Mouse (Mus musculus): ENCODE measurements at regions not wholly inside any gene's neighbourhood (a gene's known extent, or its start where the extent isn't known, plus 50 kb on each side); places are given as distances from the start of the nearest gene placed in this dataset.
"Not testable (repeated sequence)": the region's sequence is repeated elsewhere in the genome, so short reads cannot be mapped to it uniquely, and the experiment has no call there.

DNA sequence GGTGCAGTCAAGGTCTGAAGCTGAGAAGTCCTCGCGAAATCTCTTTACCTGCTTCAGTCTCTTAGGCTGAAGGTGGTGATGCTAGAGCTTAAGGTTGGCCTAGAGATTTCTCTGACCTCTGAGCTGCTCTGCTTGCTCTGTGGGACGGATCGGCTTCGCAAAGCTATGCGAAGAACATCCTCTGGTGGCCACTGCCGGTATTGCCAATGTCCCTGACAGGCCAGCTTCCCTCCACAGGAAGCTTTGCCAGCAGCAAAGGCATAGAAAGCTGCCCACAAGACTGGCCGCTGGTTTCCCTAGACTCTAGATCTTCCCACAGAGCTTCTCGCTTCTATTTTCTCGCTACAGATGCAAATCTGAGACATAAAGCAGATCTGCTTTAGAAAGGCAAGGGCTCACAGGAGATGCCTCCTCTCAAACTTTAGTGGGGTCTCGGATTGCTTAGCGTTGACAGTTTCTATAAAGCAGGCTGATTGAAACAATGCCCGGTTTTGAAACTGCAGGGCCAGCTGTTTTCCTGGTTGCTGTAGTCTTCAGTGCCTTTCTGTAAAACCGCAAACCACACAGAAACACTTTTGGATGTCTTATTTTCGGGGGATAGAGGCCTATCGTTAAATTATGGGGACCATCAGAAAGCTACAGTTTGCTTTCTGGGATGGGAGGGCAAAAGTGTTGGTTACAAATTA, 153.7 kb downstream of the Car8 start:
- DNase-seq (ENCODE audit: low spot score in 2 of 2): peak; percentile 27

GRCm38 (mm10) chr4:8079349-8079748, 159.5 kb downstream of the Car8 start:
- no peak for DNase-seq (ENCODE audit: low spot score in 2 of 2)

- no peak for DNase-seq (ENCODE audit: low spot score in 2 of 2)
These were observed 165.8 kb downstream of the Car8 start for GRCm38 (mm10) chr4:8072989-8073573.

DNA sequence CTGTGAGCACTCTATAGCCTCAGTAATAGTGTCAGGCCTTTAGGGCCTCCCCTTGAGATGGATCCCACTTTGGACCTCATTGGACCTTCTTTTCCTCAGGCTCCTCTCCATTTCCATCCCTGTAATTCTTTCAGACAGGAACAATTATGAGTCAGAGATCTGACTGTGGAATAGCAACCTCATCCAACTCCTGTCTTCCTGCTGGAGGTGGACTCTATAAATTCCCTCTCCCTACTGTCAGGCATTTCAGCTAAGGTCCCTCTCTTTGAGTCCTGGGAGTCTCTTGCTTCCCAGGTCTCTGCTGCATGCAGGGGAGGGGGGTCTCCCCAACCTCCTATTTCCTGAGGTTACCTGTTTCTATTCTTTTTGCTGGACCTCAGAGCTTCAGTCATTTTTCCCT, 168.1 kb downstream of the Car8 start:
- DNase-seq (ENCODE audit: low spot score in 2 of 2): not testable (repeated sequence)

- DNase-seq (ENCODE audit: low spot score in 2 of 2): no peak
These were observed 170.8 kb downstream of the Car8 start for GRCm38 (mm10) chr4:8068086-8068485.

- DNase-seq (ENCODE audit: low spot score in 2 of 2): no peak
These were observed 197.1 kb downstream of the Car8 start for GRCm38 (mm10) chr4:8041776-8042175.

DNA sequence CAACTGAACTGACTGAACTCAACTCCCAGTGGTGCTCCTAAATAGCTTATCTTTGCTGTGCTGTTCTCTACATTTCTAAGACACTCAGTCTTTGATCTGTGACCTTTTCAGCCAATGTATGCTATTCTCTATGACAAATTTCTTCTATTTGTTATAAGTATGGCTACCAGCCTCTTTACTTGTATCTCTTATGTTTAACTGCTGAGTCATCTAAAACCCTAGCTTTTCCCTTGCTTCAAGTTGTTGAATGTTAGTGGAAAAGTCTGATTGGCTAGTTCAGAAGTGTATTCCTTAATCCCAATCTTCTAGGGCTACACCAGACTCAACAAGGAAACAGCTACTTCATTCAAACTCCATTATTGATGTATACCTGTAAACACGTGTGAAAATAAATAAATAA, 201.0 kb downstream of the Car8 start:
- DNase-seq (ENCODE audit: low spot score in 2 of 2): no peak

- DNase-seq (ENCODE audit: low spot score in 2 of 2): not testable (repeated sequence)
These were observed 205.4 kb downstream of the Car8 start for GRCm38 (mm10) chr4:8033402-8033801.

- peak; percentile 9 to 10 for DNase-seq (ENCODE audit: low spot score in 2 of 2)
These were observed 233.7 kb downstream of the Car8 start for GRCm38 (mm10) chr4:8005155-8005554.

DNA sequence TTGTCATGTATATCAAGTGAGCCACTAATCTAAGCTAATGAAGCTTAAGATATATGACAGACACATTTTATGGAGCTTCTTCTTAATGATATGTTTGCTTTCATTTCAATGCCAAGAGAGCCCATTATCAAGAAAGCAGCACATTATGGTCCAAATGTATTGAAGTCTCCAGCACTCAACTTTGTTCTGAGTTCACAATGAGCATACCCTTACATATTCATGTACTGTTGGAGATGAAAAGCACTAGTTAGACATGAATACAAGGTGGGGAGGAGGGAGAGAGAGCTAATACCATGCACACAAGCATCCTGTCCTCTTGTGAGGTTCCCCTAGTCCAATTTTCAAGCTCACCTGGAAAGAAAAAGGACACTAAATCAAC, 241.3 kb downstream of the Car8 start:
- DNase-seq (ENCODE audit: low spot score in 2 of 2): no peak

- DNase-seq (ENCODE audit: low spot score in 2 of 2): no peak
These were observed 241.8 kb downstream of the Car8 start for GRCm38 (mm10) chr4:7996923-7997574.

- no peak for DNase-seq (ENCODE audit: low spot score in 2 of 2)
These were observed 245.9 kb downstream of the Car8 start for GRCm38 (mm10) chr4:7992944-7993343.

DNA sequence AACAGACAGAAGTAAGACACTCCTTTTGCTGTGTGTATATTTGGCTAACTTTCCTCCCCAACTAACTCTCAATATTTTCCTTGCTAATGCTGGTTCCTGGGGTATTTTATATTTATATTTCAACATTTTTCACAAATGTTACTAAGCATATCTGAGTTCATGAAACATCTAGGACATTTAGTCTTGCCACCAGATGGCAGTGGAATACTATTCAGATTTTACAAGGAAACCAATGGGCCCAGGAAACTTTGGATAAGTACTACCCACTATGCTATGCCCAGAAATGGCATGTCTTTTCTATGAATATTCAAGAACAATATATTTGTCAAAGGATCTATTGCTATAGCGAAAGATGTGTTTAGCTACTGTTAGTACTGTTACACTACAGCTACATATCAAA, 251.1 kb downstream of the Car8 start:
- DNase-seq (ENCODE audit: low spot score in 2 of 2): no peak

- no peak for DNase-seq (ENCODE audit: low spot score in 2 of 2)
These were observed 251.5 kb downstream of the Car8 start for GRCm38 (mm10) chr4:7987346-7987745.

DNA sequence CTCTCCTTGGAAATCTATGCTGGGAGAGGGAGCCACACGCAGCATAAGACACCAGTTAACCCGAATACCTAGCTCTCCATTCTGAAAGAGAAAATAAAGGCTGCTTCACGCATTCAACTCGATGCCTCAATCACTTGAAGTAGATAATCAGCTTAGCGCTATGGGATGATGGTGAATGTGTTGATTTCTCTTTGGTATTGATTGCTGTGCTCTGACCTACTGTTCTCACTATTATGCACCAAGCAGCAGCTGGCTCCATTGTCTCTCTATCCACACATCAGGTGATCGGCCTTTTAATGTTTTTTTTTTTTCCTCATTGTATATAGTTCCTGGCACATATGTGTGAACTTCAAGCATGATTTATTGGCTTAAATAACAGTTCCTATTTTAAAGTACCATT, 254.0 kb downstream of the Car8 start:
- no peak for DNase-seq (ENCODE audit: low spot score in 2 of 2)

- no peak for DNase-seq (ENCODE audit: low spot score in 2 of 2)
These were observed 259.0 kb downstream of the Car8 start for GRCm38 (mm10) chr4:7979772-7980351.

- no peak for DNase-seq (ENCODE audit: low spot score in 2 of 2)
These were observed 261.0 kb downstream of the Car8 start for GRCm38 (mm10) chr4:7977661-7978444.

- no peak for DNase-seq (ENCODE audit: low spot score in 2 of 2)
These were observed 268.6 kb downstream of the Car8 start for GRCm38 (mm10) chr4:7970272-7970671.

- no peak for DNase-seq (ENCODE audit: low spot score in 2 of 2)
These were observed 273.2 kb downstream of the Car8 start for GRCm38 (mm10) chr4:7965663-7966062.

DNA sequence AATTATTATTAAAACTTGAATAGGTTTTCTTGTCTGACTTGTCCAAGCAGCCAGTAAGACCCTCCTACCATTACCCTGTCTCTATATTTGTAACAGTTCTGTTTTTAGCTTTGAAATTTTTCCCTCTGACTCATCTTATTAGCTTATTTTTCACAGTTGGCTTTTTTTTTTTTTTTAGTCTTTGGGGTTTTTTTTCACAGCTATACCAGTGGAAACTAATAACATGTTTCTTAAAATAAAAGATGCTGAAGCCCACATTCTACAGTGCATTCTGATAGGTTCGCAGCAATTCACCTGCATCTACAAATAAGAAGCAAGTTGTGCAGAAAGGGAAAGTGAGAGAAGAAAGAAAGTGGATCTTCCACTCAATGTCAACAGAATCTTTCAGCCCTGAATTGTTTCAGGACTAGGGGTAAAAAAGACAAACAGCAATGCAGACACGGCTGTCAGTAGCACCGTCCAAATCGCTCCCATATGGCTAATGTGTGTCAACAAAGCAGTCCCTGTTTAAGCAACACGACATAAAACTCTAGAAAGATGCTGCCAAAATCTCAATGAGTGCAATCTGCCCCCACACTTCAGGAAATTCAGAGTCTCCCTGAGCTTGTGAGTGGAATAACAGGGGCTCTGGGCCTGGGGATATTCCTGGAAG, 277.2 kb downstream of the Car8 start:
- no peak for DNase-seq (ENCODE audit: low spot score in 2 of 2)

GRCm38 (mm10) chr4:7960335-7960734, 278.5 kb downstream of the Car8 start:
- no peak for DNase-seq (ENCODE audit: low spot score in 2 of 2)

DNA sequence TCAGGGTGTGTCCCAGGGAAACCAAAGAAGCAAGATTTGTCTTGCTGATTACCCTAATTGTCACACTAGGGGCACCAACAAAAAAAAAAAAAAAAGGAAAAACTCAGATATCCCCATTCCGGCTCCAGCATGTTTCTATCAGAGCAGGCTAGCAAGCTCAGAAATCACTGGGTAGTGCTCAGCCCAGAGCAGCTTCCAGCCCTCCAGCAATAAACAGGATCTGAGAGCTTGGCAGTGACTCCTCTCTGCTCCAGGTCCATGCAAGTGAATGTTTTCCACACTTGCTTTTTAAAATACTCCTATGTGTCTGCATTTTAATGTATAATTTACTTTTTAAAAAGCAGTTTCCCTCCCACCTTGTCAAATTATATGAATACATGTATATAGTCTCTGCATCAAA, 290.8 kb downstream of the Car8 start:
- DNase-seq (ENCODE audit: low spot score in 2 of 2): no peak

Measured in spleen, postnatal 36 days (tissue).